Mouse (Mus musculus) adrenal gland, adult 8-10 months (tissue): Measurements from ENCODE around the gene Pld1. TPM values are rescaled to one million over a fixed set of nuclear protein-coding genes. Genes with fewer than 3 reads are reported as not detected.

ENCODE experiments used
- DNase-seq: peaks from one replicate; pipeline ENCODE4 v3.0.0; 2022
- total RNA-seq, 4 experiments: library from RNA; stranded (reverse); gene quantifications; 2 replicates each; pipeline ENCODE4 v1.2.4; 2022

Gene Pld1
- total RNA-seq, 4 experiments from 2014 or later, result 4.8 to 8.0 (median 6.3) TPM

GRCm38 (mm10) chr3:27994175-27994990 lies 55.9 kb downstream of the Pld1 start:
- no peak for DNase-seq

- no peak for DNase-seq
Observed at GRCm38 (mm10) chr3:28004321-28004720, 65.8 kb downstream of the Pld1 start.

GRCm38 (mm10) chr3:28007684-28008083 lies 69.2 kb downstream of the Pld1 start:
- no peak for DNase-seq

GRCm38 (mm10) chr3:28008369-28008768 lies 69.9 kb downstream of the Pld1 start:
- no peak for DNase-seq

GRCm38 (mm10) chr3:28012177-28012576 lies 73.7 kb downstream of the Pld1 start:
- DNase-seq, result no peak

GRCm38 (mm10) chr3:28013441-28013840 lies 74.9 kb downstream of the Pld1 start:
- DNase-seq, result no peak

GRCm38 (mm10) chr3:28017002-28017401 lies 78.5 kb downstream of the Pld1 start:
- DNase-seq, result no peak

GRCm38 (mm10) chr3:28019727-28020126 lies 81.2 kb downstream of the Pld1 start:
- DNase-seq, result no peak

GRCm38 (mm10) chr3:28020404-28020803 lies 81.9 kb downstream of the Pld1 start:
- no peak for DNase-seq

GRCm38 (mm10) chr3:28022191-28022590 lies 83.7 kb downstream of the Pld1 start:
- no peak for DNase-seq

- DNase-seq, result no peak
Observed at GRCm38 (mm10) chr3:28026876-28027275, 88.4 kb downstream of the Pld1 start.

GRCm38 (mm10) chr3:28028456-28028855 lies 90.0 kb downstream of the Pld1 start:
- DNase-seq, result no peak

- no peak for DNase-seq
Observed at GRCm38 (mm10) chr3:28030860-28031259, 92.4 kb downstream of the Pld1 start.

GRCm38 (mm10) chr3:28031643-28032243 lies 93.2 kb downstream of the Pld1 start:
- DNase-seq, result no peak

- no peak for DNase-seq
Observed at GRCm38 (mm10) chr3:28033898-28034297, 95.4 kb downstream of the Pld1 start.

- no peak for DNase-seq
Observed at GRCm38 (mm10) chr3:28034707-28035333, 96.3 kb downstream of the Pld1 start.

GRCm38 (mm10) chr3:28037320-28037932 lies 98.9 kb downstream of the Pld1 start:
- no peak for DNase-seq

- DNase-seq, result no peak
Observed at GRCm38 (mm10) chr3:28038106-28038505, 99.6 kb downstream of the Pld1 start.

- DNase-seq, result no peak
Observed at GRCm38 (mm10) chr3:28039760-28040159, 101.3 kb downstream of the Pld1 start.

- no peak for DNase-seq
Observed at GRCm38 (mm10) chr3:28041236-28041635, 102.7 kb downstream of the Pld1 start.

GRCm38 (mm10) chr3:28042366-28042765 lies 103.9 kb downstream of the Pld1 start:
- DNase-seq, result no peak

- DNase-seq, result no peak
Observed at GRCm38 (mm10) chr3:28047599-28047998, 109.1 kb downstream of the Pld1 start.

- no peak for DNase-seq
Observed at GRCm38 (mm10) chr3:28049526-28049925, 111.0 kb downstream of the Pld1 start.
